Mouse (Mus musculus): ENCODE measurements at regions not wholly inside any gene's neighbourhood (a gene's known extent, or its start where the extent isn't known, plus 50 kb on each side); places are given as distances from the start of the nearest gene placed in this dataset.

DNA sequence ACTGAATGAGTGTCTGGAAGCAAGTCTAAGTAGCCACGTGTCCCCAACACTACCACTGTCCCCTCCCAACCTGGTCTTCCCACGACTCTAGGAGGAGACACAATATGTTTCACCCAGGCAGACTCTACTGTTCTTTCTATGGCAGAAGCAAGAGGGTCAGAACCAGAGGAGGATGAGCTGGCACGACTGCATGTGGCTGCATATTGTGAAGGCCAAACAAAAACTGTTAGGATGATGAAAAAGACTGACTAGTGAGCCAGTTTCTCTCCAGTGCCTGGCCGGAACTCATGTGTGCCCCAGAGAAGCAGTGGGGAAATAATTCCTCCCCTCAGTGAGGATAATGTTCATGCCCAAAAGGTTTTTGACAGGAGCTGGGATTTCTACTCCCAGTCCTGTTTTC, 301.8 kb downstream of the Ndufa4 start:
- TF ChIP-seq EP300 (optimal IDR thresholded peaks at IDR 0.05) = no peak
- no peak for TF ChIP-seq CTCF (IDR thresholded peaks at IDR 0.05; ENCODE audit: low read depth)
